Mouse (Mus musculus): ENCODE data around the gene Galnt11. TPM values are rescaled to one million over a fixed set of nuclear protein-coding genes. Genes with fewer than 3 reads are reported as not detected.

The Galnt11 gene
- polyA plus RNA-seq, 1 experiment = 9.1 TPM

GRCm38 (mm10) chr5:25262266-25262665 lies 40.6 kb downstream of the Galnt11 start:
- H3K27me3 ChIP-seq (ENCODE audit: control insufficient read depth, insufficient read depth, insufficient read length) = no peaks in the 10 kb centered on the region

GRCm38 (mm10) chr5:25268258-25268888 lies 46.7 kb downstream of the Galnt11 start:
- Histone ChIP-seq H3K27me3 (ENCODE audit: control insufficient read depth, insufficient read depth, insufficient read length) (no peaks in the 10 kb centered on the region), H3K79me3 (ENCODE audit: low read depth) (no peaks in the 10 kb centered on the region), H3K79me2 (ENCODE audit: control insufficient read depth, insufficient read depth) (no peaks in the 10 kb centered on the region), H3K4me3 (ENCODE audit: insufficient read depth, poor library complexity, severe bottlenecking) (no peak overlapping the region), H3K36me3 (ENCODE audit: control insufficient read depth, insufficient read depth) (peaks cover 26% of the 10 kb centered on the region), H3ac (ENCODE audit: control insufficient read depth, insufficient read length, low read depth) (no peak overlapping the region)
- TF ChIP-seq FOSL1 (IDR thresholded peaks at IDR 0.05; ENCODE audit: insufficient read depth, low read length, poor library complexity, severe bottlenecking) = no peak
- no peak for TF ChIP-seq MYOG (IDR thresholded peaks at IDR 0.05; ENCODE audit: control insufficient read depth, extremely low read depth, insufficient read length)
- TF ChIP-seq USF1 (IDR thresholded peaks at IDR 0.05; ENCODE audit: low read depth) = no peak
- no peak for TF ChIP-seq MYOD1 (IDR thresholded peaks at IDR 0.05; ENCODE audit: control insufficient read depth, insufficient read length, low read depth)
- TF ChIP-seq MAX (IDR thresholded peaks at IDR 0.05) = no peak
- TF ChIP-seq CEBPB (IDR thresholded peaks at IDR 0.05; ENCODE audit: low read depth) = no peak
- TF ChIP-seq CTCF (IDR thresholded peaks at IDR 0.05; ENCODE audit: control insufficient read depth, insufficient read depth, insufficient read length) = no peak

More at GRCm38 (mm10) chr5:25262266-25262665, 40.6 kb downstream of the Galnt11 start:
- Histone ChIP-seq H3K79me2 (ENCODE audit: control insufficient read depth, insufficient read depth) (no peaks in the 10 kb centered on the region), H3K36me3 (ENCODE audit: control insufficient read depth, insufficient read depth) (peaks cover 15% of the 10 kb centered on the region), H3K4me3 (ENCODE audit: insufficient read depth, poor library complexity, severe bottlenecking) (no peak overlapping the region), H3ac (ENCODE audit: control insufficient read depth, insufficient read length, low read depth) (no peak overlapping the region), H3K79me3 (ENCODE audit: low read depth) (no peaks in the 10 kb centered on the region)
- no peak for TF ChIP-seq MAX (IDR thresholded peaks at IDR 0.05)
- TF ChIP-seq USF1 (IDR thresholded peaks at IDR 0.05; ENCODE audit: low read depth) = no peak
- TF ChIP-seq CTCF (IDR thresholded peaks at IDR 0.05; ENCODE audit: control insufficient read depth, insufficient read depth, insufficient read length) = no peak
- no peak for TF ChIP-seq FOSL1 (IDR thresholded peaks at IDR 0.05; ENCODE audit: insufficient read depth, low read length, poor library complexity, severe bottlenecking)
- TF ChIP-seq MYOG (IDR thresholded peaks at IDR 0.05; ENCODE audit: control insufficient read depth, extremely low read depth, insufficient read length) = no peak
- no peak for TF ChIP-seq MYOD1 (IDR thresholded peaks at IDR 0.05; ENCODE audit: control insufficient read depth, insufficient read length, low read depth)
- no peak for TF ChIP-seq CEBPB (IDR thresholded peaks at IDR 0.05; ENCODE audit: low read depth)

GRCm38 (mm10) chr5:25275629-25276028 lies 53.9 kb downstream of the Galnt11 start:
- Histone ChIP-seq H3K4me3 (ENCODE audit: insufficient read depth, poor library complexity, severe bottlenecking) (no peak overlapping the region), H3ac (ENCODE audit: control insufficient read depth, insufficient read length, low read depth) (no peak overlapping the region), H3K79me2 (ENCODE audit: control insufficient read depth, insufficient read depth) (no peaks in the 10 kb centered on the region), H3K27me3 (ENCODE audit: control insufficient read depth, insufficient read depth, insufficient read length) (no peaks in the 10 kb centered on the region), H3K79me3 (ENCODE audit: low read depth) (no peaks in the 10 kb centered on the region), H3K36me3 (ENCODE audit: control insufficient read depth, insufficient read depth) (peaks cover 22% of the 10 kb centered on the region)
- TF ChIP-seq CEBPB (IDR thresholded peaks at IDR 0.05; ENCODE audit: low read depth) (no peak), USF1 (IDR thresholded peaks at IDR 0.05; ENCODE audit: low read depth) (no peak), MYOG (IDR thresholded peaks at IDR 0.05; ENCODE audit: control insufficient read depth, extremely low read depth, insufficient read length) (no peak)

DNA sequence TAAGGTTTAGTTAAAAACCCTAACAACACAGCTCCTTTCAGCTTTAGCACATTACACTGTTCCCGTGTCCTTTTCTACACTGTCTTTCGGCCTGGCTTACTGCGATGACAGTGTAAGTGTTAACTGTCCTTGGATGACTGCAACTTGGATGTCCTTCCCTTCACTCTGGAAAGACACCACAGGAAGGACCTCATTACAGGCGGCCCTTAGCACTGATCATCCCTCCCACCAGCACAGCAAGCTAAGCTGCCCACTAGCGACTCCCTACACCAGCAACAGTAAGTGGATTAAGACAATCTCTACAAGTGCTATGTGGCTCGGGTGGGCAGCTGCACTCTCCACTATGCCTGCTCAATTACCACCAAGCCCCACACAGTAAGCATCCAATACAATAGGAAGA lies 54.7 kb downstream of the Galnt11 start:
- TF ChIP-seq CEBPB (IDR thresholded peaks at IDR 0.05; ENCODE audit: low read depth) = no peak
- Histone ChIP-seq H3K27me3 (ENCODE audit: control insufficient read depth, insufficient read depth, insufficient read length) (no peaks in the 10 kb centered on the region), H3K4me3 (ENCODE audit: insufficient read depth, poor library complexity, severe bottlenecking) (no peak overlapping the region), H3K79me3 (ENCODE audit: low read depth) (no peaks in the 10 kb centered on the region), H3K36me3 (ENCODE audit: control insufficient read depth, insufficient read depth) (peaks cover 20% of the 10 kb centered on the region), H3K79me2 (ENCODE audit: control insufficient read depth, insufficient read depth) (no peaks in the 10 kb centered on the region), H3ac (ENCODE audit: control insufficient read depth, insufficient read length, low read depth) (no peak overlapping the region)

DNA sequence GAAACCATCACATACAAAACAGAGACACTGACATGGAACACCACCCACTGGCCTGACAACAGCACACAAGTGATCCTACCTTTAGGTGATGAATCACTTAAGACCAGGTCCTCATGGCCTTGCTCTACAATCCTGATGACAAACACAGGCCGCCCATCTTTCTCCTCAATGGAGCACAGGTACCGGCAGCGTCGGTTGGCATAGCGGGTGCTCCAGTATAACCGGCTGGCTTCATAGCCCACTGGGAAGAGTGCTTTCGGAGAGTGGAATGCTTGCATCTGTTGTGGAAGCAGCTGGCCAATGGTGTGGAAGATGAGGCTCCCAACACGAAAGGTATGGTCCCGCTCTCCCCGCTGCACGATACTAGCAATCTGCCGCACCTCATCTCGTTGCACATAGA lies 62.3 kb downstream of the Galnt11 start:
- no peaks in the 10 kb centered on the region for H3K36me3 ChIP-seq (ENCODE audit: control insufficient read depth, insufficient read depth)
- H3K79me3 ChIP-seq (ENCODE audit: low read depth) = no peaks in the 10 kb centered on the region
- H3ac ChIP-seq (ENCODE audit: control insufficient read depth, insufficient read length, low read depth) = no peak overlapping the region
- no peaks in the 10 kb centered on the region for H3K27me3 ChIP-seq (ENCODE audit: control insufficient read depth, insufficient read depth, insufficient read length)
- TF ChIP-seq FOSL1 (IDR thresholded peaks at IDR 0.05; ENCODE audit: insufficient read depth, low read length, poor library complexity, severe bottlenecking) (no peak), MYOD1 (IDR thresholded peaks at IDR 0.05; ENCODE audit: control insufficient read depth, insufficient read length, low read depth) (no peak), USF1 (IDR thresholded peaks at IDR 0.05; ENCODE audit: low read depth) (no peak), CEBPB (IDR thresholded peaks at IDR 0.05; ENCODE audit: low read depth) (no peak), MYOG (IDR thresholded peaks at IDR 0.05; ENCODE audit: control insufficient read depth, extremely low read depth, insufficient read length) (no peak), MAX (IDR thresholded peaks at IDR 0.05) (no peak), CTCF (IDR thresholded peaks at IDR 0.05; ENCODE audit: control insufficient read depth, insufficient read depth, insufficient read length) (no peak)
- H3K4me3 ChIP-seq (ENCODE audit: insufficient read depth, poor library complexity, severe bottlenecking) = no peak overlapping the region
- no peaks in the 10 kb centered on the region for H3K79me2 ChIP-seq (ENCODE audit: control insufficient read depth, insufficient read depth)

GRCm38 (mm10) chr5:25296830-25297229 lies 75.1 kb downstream of the Galnt11 start:
- TF ChIP-seq MYOG (IDR thresholded peaks at IDR 0.05; ENCODE audit: control insufficient read depth, extremely low read depth, insufficient read length) (no peak), CEBPB (IDR thresholded peaks at IDR 0.05; ENCODE audit: low read depth) (no peak), CTCF (IDR thresholded peaks at IDR 0.05; ENCODE audit: control insufficient read depth, insufficient read depth, insufficient read length) (no peak), FOSL1 (IDR thresholded peaks at IDR 0.05; ENCODE audit: insufficient read depth, low read length, poor library complexity, severe bottlenecking) (no peak), MAX (IDR thresholded peaks at IDR 0.05) (no peak), USF1 (IDR thresholded peaks at IDR 0.05; ENCODE audit: low read depth) (no peak), MYOD1 (IDR thresholded peaks at IDR 0.05; ENCODE audit: control insufficient read depth, insufficient read length, low read depth) (no peak)
- Histone ChIP-seq H3ac (ENCODE audit: control insufficient read depth, insufficient read length, low read depth) (no peak overlapping the region), H3K27me3 (ENCODE audit: control insufficient read depth, insufficient read depth, insufficient read length) (no peaks in the 10 kb centered on the region), H3K79me3 (ENCODE audit: low read depth) (no peaks in the 10 kb centered on the region), H3K4me3 (ENCODE audit: insufficient read depth, poor library complexity, severe bottlenecking) (no peak overlapping the region), H3K79me2 (ENCODE audit: control insufficient read depth, insufficient read depth) (no peaks in the 10 kb centered on the region), H3K36me3 (ENCODE audit: control insufficient read depth, insufficient read depth) (peaks cover 14% of the 10 kb centered on the region)

Data from C2C12 (cell line).